Mouse (Mus musculus) lung, adult 2 months (tissue): ENCODE measurements at regions not wholly inside any gene's neighbourhood (a gene's known extent, or its start where the extent isn't known, plus 50 kb on each side); places are given as distances from the start of the nearest gene placed in this dataset.
A peak's percentile ranks its signal among the peaks of the same experiment; 100 is the strongest.

Experiments used
- DNase-seq: peaks from one replicate; pipeline ENCODE4 v3.0.0; 2022
- H3K4me1 ChIP-seq: fragments of 200-500 bp; 2 replicates; pipeline ENCODE4 v1.6.1; 2011; ENCODE audit warnings: low read length; ENCODE audit not compliant: control insufficient read depth, insufficient read depth
- H3K4me3 ChIP-seq: fragments of 200-500 bp; replicated peaks from 2 replicates; pipeline ENCODE3; 2011; ENCODE audit warnings: low read depth, mild to moderate bottlenecking, control low read depth, low read length; ENCODE audit errors: extremely low read depth
- CTCF ChIP-seq: fragments of 200-500 bp; IDR thresholded peaks from 2 replicates; pipeline ENCODE4 v1.5.1; 2011; ENCODE audit warnings: mild to moderate bottlenecking, low read length, control low read depth; ENCODE audit not compliant: insufficient read depth
- POLR2A ChIP-seq: fragments of 200-500 bp; IDR thresholded peaks from 2 replicates; pipeline ENCODE4 v1.6.1; 2011; ENCODE audit warnings: low read depth, mild to moderate bottlenecking, control low read depth, low read length, borderline replicate concordance; ENCODE audit errors: extremely low read depth
- WGBS: fragments of 180-500 bp; shearing (Covaris S2); methylation state at CpG from one replicate; pipeline ENCODE4 v1.1.7; 2018; 5-methylcytosine and 5-hydroxymethylcytosine counted together

DNA sequence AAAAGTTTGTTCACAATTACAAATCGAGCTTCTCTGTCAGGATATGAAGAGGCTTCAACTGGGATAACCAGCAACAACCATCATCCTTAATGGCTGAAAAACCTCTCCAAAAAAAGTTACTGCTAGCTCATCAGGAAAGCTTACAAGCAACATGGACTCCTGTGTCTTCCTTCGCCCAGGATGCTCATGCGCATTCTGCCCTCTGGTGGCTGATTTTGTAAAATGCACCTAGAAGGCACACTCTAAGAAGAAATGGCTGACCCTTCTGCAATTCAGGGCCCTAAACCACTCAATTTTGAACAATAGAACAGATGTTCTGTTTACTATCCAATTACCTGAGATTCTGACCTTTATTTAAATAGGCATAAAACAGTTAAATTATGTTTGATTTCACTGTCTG is 115.0 kb upstream of the Fam204a start:
- H3K4me1 ChIP-seq = no peaks in the 10 kb centered on the region
- TF ChIP-seq CTCF = peak; percentile 86
- TF ChIP-seq POLR2A = no peak
- WGBS = 12% methylated on average over 3 of the region's 3 CpGs
- no peak overlapping the region for H3K4me3 ChIP-seq
- peak; percentile 22 for DNase-seq

DNA sequence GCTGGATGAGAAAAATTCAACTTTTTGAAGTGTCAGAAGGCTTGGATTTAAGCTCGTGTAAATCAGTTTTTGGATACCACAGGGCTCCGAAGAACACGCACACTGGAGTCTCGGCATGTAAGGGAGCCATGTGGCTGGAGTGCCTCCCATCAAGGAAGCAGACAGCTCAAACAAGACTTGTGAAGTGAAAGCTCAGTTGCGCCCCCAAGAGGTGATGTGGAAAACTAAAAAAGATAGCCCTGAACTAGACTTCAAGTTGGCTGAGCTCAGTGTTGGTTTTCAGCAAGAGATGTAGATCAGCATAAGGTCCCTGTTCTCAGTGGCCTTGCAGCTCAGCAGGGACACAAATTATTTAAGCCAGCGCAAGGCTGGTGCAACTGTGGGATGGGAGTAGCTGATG is 113.7 kb upstream of the Fam204a start:
- H3K4me3 ChIP-seq = no peak overlapping the region
- DNase-seq = no peak
- 88% methylated on average over 6 of the region's 6 CpGs for whole genome bisulfite sequencing
- no peaks in the 10 kb centered on the region for H3K4me1 ChIP-seq
- TF ChIP-seq POLR2A (no peak), CTCF (no peak)

GRCm38 (mm10) chr19:60334521-60334920 is 108.0 kb upstream of the Fam204a start:
- TF ChIP-seq POLR2A = no peak
- TF ChIP-seq CTCF = no peak
- no peak for DNase-seq
- no peak overlapping the region for H3K4me3 ChIP-seq
- 69% methylated on average over 7 of the region's 7 CpGs for WGBS
- no peaks in the 10 kb centered on the region for H3K4me1 ChIP-seq

GRCm38 (mm10) chr19:60328295-60328694 is 101.8 kb upstream of the Fam204a start:
- no peak overlapping the region for H3K4me3 ChIP-seq
- no peak for TF ChIP-seq CTCF
- TF ChIP-seq POLR2A = no peak
- 64% methylated on average over 3 of the region's 3 CpGs for WGBS

DNA sequence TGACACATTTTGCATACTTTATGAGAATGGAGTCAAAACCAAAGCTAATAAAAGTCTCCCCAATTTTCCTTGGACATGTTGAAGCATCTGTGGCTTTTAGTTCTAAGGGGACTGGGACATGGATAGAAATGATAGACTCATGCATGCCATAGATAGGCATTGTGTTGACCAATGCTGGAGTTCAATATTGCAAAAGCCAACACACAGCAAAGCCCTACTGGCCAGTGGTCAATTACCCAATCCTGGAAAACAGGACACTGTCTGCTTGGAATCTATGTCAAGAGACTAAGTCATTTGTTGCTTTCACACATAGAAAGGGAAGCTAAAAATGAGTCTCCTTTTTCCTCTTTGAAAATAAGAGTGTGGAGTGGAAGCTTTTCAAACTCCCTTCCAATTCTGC is 99.1 kb upstream of the Fam204a start:
- no peak for TF ChIP-seq CTCF
- TF ChIP-seq POLR2A = no peak
- Histone ChIP-seq H3K4me3 (no peak overlapping the region), H3K4me1 (no peaks in the 10 kb centered on the region)
- DNase-seq = no peak

More at GRCm38 (mm10) chr19:60328295-60328694, 101.8 kb upstream of the Fam204a start:
- no peak for DNase-seq
- no peaks in the 10 kb centered on the region for H3K4me1 ChIP-seq

DNA sequence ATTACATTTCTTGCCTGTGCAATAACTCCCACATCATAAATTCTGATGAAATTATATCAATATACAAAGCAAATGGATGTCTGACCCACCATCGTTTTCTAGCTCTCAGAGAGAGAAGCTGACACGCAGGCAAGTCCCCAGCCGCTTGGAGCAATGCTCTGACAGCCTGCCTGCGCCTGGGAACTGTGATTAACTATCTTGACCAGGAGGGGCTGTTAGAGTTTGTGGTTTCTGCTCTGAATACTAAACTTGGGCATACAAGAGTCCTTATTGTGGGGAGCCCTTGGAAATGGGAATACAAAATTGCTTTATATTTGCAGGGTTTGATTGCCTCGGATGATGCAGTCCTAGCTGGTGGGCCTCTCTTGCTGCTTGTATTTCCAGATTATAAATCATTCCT is 98.6 kb upstream of the Fam204a start:
- no peaks in the 10 kb centered on the region for H3K4me1 ChIP-seq
- no peak for DNase-seq
- no peak overlapping the region for H3K4me3 ChIP-seq
- TF ChIP-seq POLR2A (no peak), CTCF (no peak)
- WGBS = 55% methylated on average over 5 of the region's 5 CpGs

DNA sequence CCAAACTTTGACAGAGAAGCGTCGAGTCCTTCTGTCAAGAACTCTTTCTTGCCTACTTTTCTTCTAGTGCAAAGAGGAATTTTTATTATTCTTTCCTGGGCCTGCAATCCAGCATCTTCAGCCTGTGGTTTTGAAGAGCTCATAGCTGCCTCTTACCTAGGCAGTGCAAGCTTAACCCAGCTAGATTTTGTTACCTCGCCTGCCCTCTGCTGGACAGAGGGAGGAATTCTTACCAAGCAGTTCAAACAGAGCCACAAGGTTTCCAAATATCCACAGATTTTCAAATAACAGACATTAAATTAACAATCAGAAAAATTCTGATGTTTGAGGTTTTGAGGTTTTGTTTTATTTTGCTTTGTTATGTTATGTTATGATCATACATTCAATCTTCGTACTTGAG is 84.1 kb upstream of the Fam204a start:
- WGBS = 27% methylated on average over 4 of the region's 4 CpGs
- TF ChIP-seq POLR2A (no peak), CTCF (peak; percentile 64)
- no peak overlapping the region for H3K4me3 ChIP-seq

GRCm38 (mm10) chr19:60302371-60302770 is 75.9 kb upstream of the Fam204a start:
- H3K4me1 ChIP-seq = no peaks in the 10 kb centered on the region
- no peak for TF ChIP-seq POLR2A
- no peak for TF ChIP-seq CTCF
- H3K4me3 ChIP-seq = no peak overlapping the region
- no peak for DNase-seq
- 67% methylated on average over 6 of the region's 6 CpGs for WGBS

More for the DNA sequence above, 84.1 kb upstream of the Fam204a start:
- peak; percentile 63 for DNase-seq
- H3K4me1 ChIP-seq = no peaks in the 10 kb centered on the region

GRCm38 (mm10) chr19:60300891-60301290 is 74.4 kb upstream of the Fam204a start:
- no peak for TF ChIP-seq CTCF
- no peak for TF ChIP-seq POLR2A
- H3K4me3 ChIP-seq = no peak overlapping the region
- 72% methylated on average over 2 of the region's 2 CpGs for WGBS
- no peaks in the 10 kb centered on the region for H3K4me1 ChIP-seq
- no peak for DNase-seq

- Histone ChIP-seq H3K4me1 (no peaks in the 10 kb centered on the region; the same call in 1 of the 2 replicates), H3K4me3 (no peak overlapping the region)
- 88% methylated on average over 4 of the region's 4 CpGs for WGBS
- no peak for DNase-seq
- TF ChIP-seq CTCF (no peak), POLR2A (no peak)
These were observed 63.7 kb upstream of the Fam204a start for GRCm38 (mm10) chr19:60290244-60290643.
